Mouse (Mus musculus): ENCODE results near the gene Snx18. TPM values are rescaled to one million over a fixed set of nuclear protein-coding genes. Genes with fewer than 3 reads are reported as not detected.
A peak's percentile ranks its signal among the peaks of the same experiment; 100 is the strongest.

Snx18 gene
- polyA plus RNA-seq, 1 experiment from 2014 or later = 15.6 TPM

DNA sequence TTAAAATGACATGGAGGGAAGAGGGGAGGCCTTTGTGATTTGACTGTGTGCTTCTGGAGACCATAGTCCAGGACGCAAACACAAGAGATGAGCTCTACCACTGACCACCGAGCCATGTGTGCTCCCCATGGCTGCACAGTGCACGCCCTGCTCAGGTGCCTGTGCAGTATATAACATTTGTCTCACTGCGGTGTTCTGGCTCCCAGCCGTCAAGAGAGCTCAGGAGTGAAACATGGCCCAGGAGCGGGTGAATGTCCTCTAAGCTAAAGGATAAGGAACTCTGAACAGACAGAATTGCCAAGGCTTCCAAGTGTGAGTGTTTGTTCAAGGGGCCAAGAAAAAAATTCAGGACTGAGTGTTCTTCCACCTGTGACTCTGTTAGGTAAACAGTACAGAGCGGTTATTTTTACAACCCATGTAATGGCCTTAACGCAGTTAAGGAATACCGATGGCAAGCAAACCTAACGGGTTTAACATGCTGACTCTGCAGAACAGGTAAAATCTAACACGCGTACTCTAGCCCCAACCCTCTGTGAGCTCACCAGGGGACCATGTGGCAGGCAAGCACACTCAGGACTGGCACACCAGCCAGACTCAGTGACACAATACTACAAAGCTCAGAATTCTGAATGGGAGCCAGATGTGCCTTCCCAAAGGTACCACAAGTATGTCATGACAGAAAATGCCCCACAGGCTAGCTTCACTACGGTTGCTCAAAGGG is 21.4 kb downstream of the Snx18 start:
- Histone ChIP-seq H3K4me3 (ENCODE audit: low read depth, low read length) (no peak overlapping the region), H3K27ac (replicated peaks) (no peak overlapping the region), H3K4me1 (replicated peaks; ENCODE audit: control insufficient read depth, insufficient read depth) (peaks cover 6% of the 10 kb centered on the region)

DNA sequence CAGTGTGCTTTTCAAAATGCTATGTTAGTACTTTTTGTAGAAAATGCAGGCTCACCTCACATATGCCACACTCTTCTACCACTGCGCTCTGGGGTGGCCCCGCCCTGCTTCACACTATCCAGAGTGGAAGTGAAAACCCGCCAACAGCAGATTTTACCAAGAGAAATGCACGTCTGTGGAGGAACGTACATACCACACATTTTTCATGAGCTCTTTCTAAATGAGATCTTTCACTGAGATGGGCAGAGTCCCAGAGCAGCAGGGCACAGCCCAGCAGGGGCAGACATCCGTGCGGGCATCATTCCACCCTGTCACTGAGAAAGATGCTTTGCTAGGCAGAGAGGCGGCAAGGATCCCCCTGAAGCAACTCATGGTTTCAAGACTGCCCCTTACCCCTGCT is 22.4 kb downstream of the Snx18 start:
- Histone ChIP-seq H3K27ac (replicated peaks) (no peak overlapping the region), H3K36me3 (ENCODE audit: control insufficient read depth, insufficient read depth, low read length) (peaks cover 3% of the 10 kb centered on the region; the same call in 1 of the 2 replicates), H3K9ac (ENCODE audit: low read length) (no peak overlapping the region), H3K27me3 (ENCODE audit: control insufficient read depth, insufficient read depth, low read length) (no peaks in the 10 kb centered on the region), H3K4me1 (replicated peaks; ENCODE audit: control insufficient read depth, insufficient read depth) (peaks cover 6% of the 10 kb centered on the region), H3K4me3 (ENCODE audit: low read depth, low read length) (no peak overlapping the region), H3K4me2 (replicated peaks; ENCODE audit: low read depth) (no peak overlapping the region), H3K9me3 (ENCODE audit: control insufficient read depth, low read length) (no peaks in the 10 kb centered on the region)
- DNase-seq (ENCODE audit: low spot score) (no peak), ATAC-seq (ENCODE audit: low FRiP score, low TSS enrichment) (no peak; the same call in 1 of the 2 replicates)
- WGBS = 50% methylated on average over 8 of the region's 8 CpGs
- TF ChIP-seq CTCF (IDR thresholded peaks at IDR 0.05; ENCODE audit: low read depth) = 0 out of 2 replicates have a peak, but pooled peaks have one; percentile 3
- TF ChIP-seq EP300 (optimal IDR thresholded peaks at IDR 0.05) = no peak

More for the DNA sequence above, 21.4 kb downstream of the Snx18 start:
- Histone ChIP-seq H3K36me3 (ENCODE audit: control insufficient read depth, insufficient read depth, low read length) (peaks cover 3% of the 10 kb centered on the region; the same call in 1 of the 2 replicates), H3K9me3 (ENCODE audit: control insufficient read depth, low read length) (no peaks in the 10 kb centered on the region), H3K9ac (ENCODE audit: low read length) (no peak overlapping the region), H3K27me3 (ENCODE audit: control insufficient read depth, insufficient read depth, low read length) (no peaks in the 10 kb centered on the region), H3K4me2 (replicated peaks; ENCODE audit: low read depth) (no peak overlapping the region)
- no peak for TF ChIP-seq CTCF (IDR thresholded peaks at IDR 0.05; ENCODE audit: low read depth)
- TF ChIP-seq EP300 (optimal IDR thresholded peaks at IDR 0.05) = no peak
- DNase-seq (ENCODE audit: low spot score) = no peak
- 44% methylated on average over 13 of the region's 13 CpGs for WGBS
- peak; percentile 39; the same call in 1 of the 2 replicates for ATAC-seq (ENCODE audit: low FRiP score, low TSS enrichment)

DNA sequence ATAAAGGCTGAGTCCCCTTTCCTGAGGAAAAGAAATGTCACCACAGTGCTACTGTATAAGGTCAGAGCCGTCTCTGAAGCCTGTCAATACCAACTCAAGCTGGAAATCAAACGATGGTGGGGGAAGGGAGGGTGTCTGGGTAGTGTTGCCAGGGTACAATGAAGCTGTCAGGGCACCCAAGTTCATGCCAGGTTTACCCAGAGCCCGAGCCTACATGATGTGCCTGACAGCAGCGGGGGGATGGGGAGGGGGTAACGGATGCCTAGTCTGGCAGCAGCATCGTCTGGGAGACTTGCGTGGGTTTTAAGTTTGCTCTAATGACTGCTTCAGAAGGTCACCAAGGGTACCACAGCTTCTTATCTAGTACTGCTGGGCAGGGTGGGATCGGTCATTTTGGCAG is 23.1 kb downstream of the Snx18 start:
- H3K36me3 ChIP-seq (ENCODE audit: control insufficient read depth, insufficient read depth, low read length) = peaks cover 3% of the 10 kb centered on the region; the same call in 1 of the 2 replicates
- DNase-seq (ENCODE audit: low spot score) (no peak), ATAC-seq (ENCODE audit: low FRiP score, low TSS enrichment) (no peak)
- no peak overlapping the region for H3K4me3 ChIP-seq (ENCODE audit: low read depth, low read length)
- H3K27me3 ChIP-seq (ENCODE audit: control insufficient read depth, insufficient read depth, low read length) = no peaks in the 10 kb centered on the region
- H3K27ac ChIP-seq (replicated peaks) = no peak overlapping the region
- no peak for TF ChIP-seq EP300 (optimal IDR thresholded peaks at IDR 0.05)
- TF ChIP-seq CTCF (IDR thresholded peaks at IDR 0.05; ENCODE audit: low read depth) = no peak
- H3K4me2 ChIP-seq (replicated peaks; ENCODE audit: low read depth) = no peak overlapping the region
- H3K9ac ChIP-seq (ENCODE audit: low read length) = no peak overlapping the region
- WGBS = 60% methylated on average over 8 of the region's 8 CpGs
- no peaks in the 10 kb centered on the region for H3K9me3 ChIP-seq (ENCODE audit: control insufficient read depth, low read length)
- H3K4me1 ChIP-seq (replicated peaks; ENCODE audit: control insufficient read depth, insufficient read depth) = peaks cover 6% of the 10 kb centered on the region

DNA sequence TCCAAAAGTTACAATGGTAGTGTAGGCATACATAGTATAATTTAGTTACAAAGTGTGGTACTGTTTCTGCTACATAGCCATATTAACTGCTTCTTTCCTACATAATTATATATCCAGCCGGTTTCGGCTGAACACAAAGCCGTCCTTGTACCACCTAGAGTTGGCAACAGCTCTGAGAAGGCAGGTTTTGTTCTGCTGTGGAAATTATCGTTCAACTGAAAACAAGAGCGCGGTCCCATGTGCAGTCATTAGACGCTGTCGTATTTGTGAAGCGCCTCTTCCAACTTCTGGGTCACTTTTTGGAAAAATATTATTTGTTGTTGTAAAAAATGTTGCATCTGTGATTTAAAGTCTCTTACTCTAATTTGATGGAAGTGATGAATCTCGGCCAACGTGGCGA is 24.0 kb downstream of the Snx18 start:
- no peaks in the 10 kb centered on the region for H3K9me3 ChIP-seq (ENCODE audit: control insufficient read depth, low read length)
- WGBS = 93% methylated on average over 12 of the region's 12 CpGs
- ATAC-seq (ENCODE audit: low FRiP score, low TSS enrichment) = no peak

DNA sequence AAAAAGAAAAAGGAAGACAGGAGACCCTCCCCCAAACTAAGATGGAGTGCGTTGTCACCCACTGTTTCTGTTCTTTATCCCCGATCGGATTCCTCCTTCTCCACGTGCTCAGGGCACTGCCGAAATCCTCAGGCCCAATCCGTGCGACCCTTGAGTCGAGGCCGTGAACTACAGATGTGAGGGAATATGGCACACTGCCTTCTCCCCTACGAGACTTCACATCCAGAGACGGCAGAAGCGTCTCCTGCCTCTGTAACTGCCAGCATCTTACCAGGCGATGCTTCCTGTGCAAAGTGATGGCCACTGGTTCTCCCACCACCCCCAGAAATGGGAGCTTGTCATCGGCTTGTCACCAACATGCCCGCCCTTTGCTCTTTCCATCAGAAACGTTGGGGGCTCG is 24.7 kb downstream of the Snx18 start:
- 85% methylated on average over 17 of the region's 17 CpGs for WGBS
- TF ChIP-seq EP300 (optimal IDR thresholded peaks at IDR 0.05) (no peak), CTCF (IDR thresholded peaks at IDR 0.05; ENCODE audit: low read depth) (no peak)

More for the DNA sequence above, 24.0 kb downstream of the Snx18 start:
- Histone ChIP-seq H3K27ac (replicated peaks) (no peak overlapping the region), H3K4me2 (replicated peaks; ENCODE audit: low read depth) (no peak overlapping the region), H3K4me1 (replicated peaks; ENCODE audit: control insufficient read depth, insufficient read depth) (peaks cover 6% of the 10 kb centered on the region), H3K4me3 (ENCODE audit: low read depth, low read length) (no peak overlapping the region), H3K27me3 (ENCODE audit: control insufficient read depth, insufficient read depth, low read length) (no peaks in the 10 kb centered on the region), H3K36me3 (ENCODE audit: control insufficient read depth, insufficient read depth, low read length) (peaks cover 3% of the 10 kb centered on the region; the same call in 1 of the 2 replicates), H3K9ac (ENCODE audit: low read length) (no peak overlapping the region)
- DNase-seq (ENCODE audit: low spot score) = no peak
- TF ChIP-seq EP300 (optimal IDR thresholded peaks at IDR 0.05) = no peak
- TF ChIP-seq CTCF (IDR thresholded peaks at IDR 0.05; ENCODE audit: low read depth) = no peak

DNA sequence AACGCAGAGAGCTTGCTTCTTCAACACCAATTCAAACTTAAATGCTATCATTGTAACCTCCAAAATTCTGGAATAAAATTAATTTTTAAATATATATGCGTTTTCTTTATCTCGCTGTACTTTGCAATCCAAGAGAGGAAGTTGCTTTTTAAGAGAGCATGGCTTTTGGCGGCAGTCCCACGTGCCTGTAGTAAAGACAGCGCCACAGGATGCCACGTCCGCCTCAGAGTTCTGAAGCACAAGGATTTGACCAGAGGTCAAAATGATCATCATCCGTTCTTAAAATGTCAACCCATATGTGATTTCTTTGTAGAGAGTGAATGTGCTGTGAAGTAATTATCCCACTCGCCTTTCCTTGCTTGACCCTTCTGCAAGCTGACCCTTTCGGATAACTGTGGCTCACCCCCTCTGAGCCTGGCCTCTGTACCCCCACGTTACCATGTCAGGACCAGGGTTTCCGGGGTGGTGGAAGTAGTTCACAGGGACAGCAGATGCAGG is 25.6 kb downstream of the Snx18 start:
- Histone ChIP-seq H3K4me3 (ENCODE audit: low read depth, low read length) (no peak overlapping the region), H3K36me3 (ENCODE audit: control insufficient read depth, insufficient read depth, low read length) (peaks cover 3% of the 10 kb centered on the region; the same call in 1 of the 2 replicates), H3K9me3 (ENCODE audit: control insufficient read depth, low read length) (no peaks in the 10 kb centered on the region), H3K4me1 (replicated peaks; ENCODE audit: control insufficient read depth, insufficient read depth) (peaks cover 6% of the 10 kb centered on the region), H3K4me2 (replicated peaks; ENCODE audit: low read depth) (no peak overlapping the region), H3K27me3 (ENCODE audit: control insufficient read depth, insufficient read depth, low read length) (no peaks in the 10 kb centered on the region), H3K27ac (replicated peaks) (no peak overlapping the region), H3K9ac (ENCODE audit: low read length) (no peak overlapping the region)
- DNase-seq (ENCODE audit: low spot score) (no peak), ATAC-seq (ENCODE audit: low FRiP score, low TSS enrichment) (no peak)
- WGBS = 80% methylated on average over 13 of the region's 13 CpGs
- no peak for TF ChIP-seq CTCF (IDR thresholded peaks at IDR 0.05; ENCODE audit: low read depth)
- TF ChIP-seq EP300 (optimal IDR thresholded peaks at IDR 0.05) = no peak

More for the DNA sequence above, 24.7 kb downstream of the Snx18 start:
- Histone ChIP-seq H3K4me1 (replicated peaks; ENCODE audit: control insufficient read depth, insufficient read depth) (peaks cover 6% of the 10 kb centered on the region), H3K27me3 (ENCODE audit: control insufficient read depth, insufficient read depth, low read length) (no peaks in the 10 kb centered on the region), H3K36me3 (ENCODE audit: control insufficient read depth, insufficient read depth, low read length) (peaks cover 3% of the 10 kb centered on the region; the same call in 1 of the 2 replicates), H3K9ac (ENCODE audit: low read length) (no peak overlapping the region), H3K4me2 (replicated peaks; ENCODE audit: low read depth) (no peak overlapping the region), H3K4me3 (ENCODE audit: low read depth, low read length) (no peak overlapping the region), H3K27ac (replicated peaks) (no peak overlapping the region), H3K9me3 (ENCODE audit: control insufficient read depth, low read length) (no peaks in the 10 kb centered on the region)
- DNase-seq (ENCODE audit: low spot score) (no peak), ATAC-seq (ENCODE audit: low FRiP score, low TSS enrichment) (no peak)

Data from stomach, postnatal 0 days (tissue).